Mouse (Mus musculus): ENCODE measurements around the gene Cryge. TPM values are rescaled to one million over a fixed set of nuclear protein-coding genes. Genes with fewer than 3 reads are reported as not detected.

The Cryge gene
- not detected for polyA plus RNA-seq (2017; shearing (Covaris generic))

DNA sequence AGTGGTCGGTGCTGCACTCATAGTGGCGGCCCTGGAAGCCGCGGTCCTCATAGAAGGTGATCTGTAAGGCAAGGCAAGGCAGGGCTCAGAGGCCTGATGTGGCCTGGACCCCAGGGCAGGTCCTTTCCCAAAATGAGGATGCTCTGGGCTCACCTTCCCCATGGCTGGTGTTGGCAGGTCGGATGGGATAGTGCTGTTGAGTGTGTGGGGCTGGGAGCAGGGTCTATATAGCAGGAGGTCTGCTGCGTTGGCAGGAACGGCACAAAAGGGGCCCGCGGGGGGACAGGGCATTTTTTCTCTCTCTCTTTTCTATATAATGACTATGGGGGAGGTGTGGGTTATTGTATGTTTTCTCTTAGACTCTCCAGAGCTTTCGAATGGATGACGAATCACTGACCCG is at the start of gene Cryge:
Gene Cryge, minus strand, starts transcription at position 198 of the 400 bp plus-strand sequence.

DNA sequence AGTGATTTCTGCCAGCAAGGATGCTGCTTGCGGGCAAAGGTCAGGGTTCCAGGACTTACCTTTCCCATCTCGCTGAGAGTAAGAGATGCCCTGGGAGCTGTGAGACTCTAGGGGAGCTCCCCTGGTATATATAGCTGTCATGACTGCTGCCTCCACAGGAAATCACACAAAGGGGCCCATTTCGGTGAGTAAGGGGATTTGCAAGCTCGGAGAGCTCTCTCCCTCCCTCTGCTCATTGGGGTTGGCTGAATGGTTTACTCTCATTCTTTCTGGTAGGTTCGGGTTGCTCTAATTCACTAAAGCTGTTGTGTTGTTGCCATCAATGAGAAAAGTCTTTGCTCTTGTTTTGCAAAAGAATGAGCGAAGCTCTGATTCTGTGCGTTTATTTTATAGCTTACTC is 31.2 kb upstream of the Cryge start, which contains the start of gene Crygb:
Gene Crygb, minus strand, starts transcription at position 101 of the 400 bp plus-strand sequence.

DNA sequence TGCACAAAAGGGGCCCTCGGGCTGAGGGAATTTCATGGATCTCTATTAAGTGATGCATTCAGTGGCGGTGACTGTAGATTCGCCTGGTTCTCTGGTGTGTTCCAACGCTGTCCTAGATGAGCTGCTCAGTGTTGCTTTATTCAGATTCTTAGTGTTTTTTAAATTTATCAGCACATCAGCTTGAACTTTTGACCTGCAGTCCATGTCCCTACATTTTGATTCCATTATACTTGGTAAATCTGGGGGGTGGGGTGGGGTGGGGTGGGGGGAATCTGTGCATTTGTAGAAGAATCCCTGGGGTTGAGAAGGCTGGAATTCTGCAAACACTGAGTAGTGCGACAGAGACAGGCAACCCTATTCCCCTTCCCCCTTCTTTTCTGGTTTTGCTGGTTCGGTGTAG is 22.6 kb upstream of the Cryge start, which contains the start of gene Crygc:
Gene Crygc, minus strand, starts transcription at position 101 of the 400 bp plus-strand sequence.

DNA sequence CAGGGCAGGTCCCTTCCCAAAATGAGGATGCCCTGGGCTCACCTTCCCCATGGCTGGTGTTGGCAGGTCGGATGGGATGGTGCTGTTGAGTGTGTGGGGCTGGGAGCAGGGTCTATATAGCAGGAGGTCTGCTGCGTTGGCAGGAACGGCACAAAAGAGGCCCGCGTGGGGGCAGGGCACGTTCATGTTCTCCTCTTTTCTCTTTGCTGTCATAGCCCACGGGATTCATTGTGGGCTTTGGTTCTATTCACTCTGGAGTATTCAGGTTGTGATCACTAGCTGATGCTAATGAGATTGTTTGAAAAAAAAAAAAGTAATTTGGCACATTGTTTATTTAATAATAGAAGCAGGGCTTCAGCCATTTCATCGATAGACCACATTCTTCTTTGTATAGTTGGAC is 12.4 kb upstream of the Cryge start, which contains the start of gene Crygd:
Gene Crygd, minus strand, starts transcription at position 101 of the 400 bp plus-strand sequence.

DNA sequence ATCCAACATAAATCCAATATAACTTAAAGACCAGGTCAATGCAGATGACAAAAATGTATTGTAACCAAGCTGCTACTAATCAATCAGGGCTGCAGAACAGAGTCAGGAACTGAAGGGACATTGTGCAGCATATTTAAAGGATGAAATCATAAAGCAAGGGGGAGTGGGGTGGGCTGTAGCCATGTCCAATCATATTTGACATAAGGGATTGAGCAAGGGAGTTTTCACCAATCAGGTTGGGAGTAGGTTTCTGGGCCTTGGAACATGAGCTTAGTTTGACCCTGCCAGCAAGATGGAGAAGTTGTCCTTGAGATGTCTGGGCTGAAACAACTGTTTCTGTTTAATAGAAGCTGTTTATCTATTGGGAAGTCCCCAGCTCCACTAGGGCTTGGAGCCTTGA is 18.3 kb downstream of the Cryge start, which contains the start of gene Akr1cl:
Gene Akr1cl, minus strand, starts transcription at position 119 of the 400 bp plus-strand sequence.

Other genes with a start within 250 kb of the Cryge start
- 13.3 TPM for gene Plekhm3, start 94.3 kb downstream of the Cryge start, polyA plus RNA-seq (2017; shearing (Covaris generic))
- 0.25 TPM for gene Akr1cl, start 18.4 kb downstream of the Cryge start, polyA plus RNA-seq (2017; shearing (Covaris generic))
- gene Crygd, start 12.3 kb upstream of the Cryge start, polyA plus RNA-seq (2017; shearing (Covaris generic)), result not detected
- not detected for gene Crygc, start 22.5 kb upstream of the Cryge start, polyA plus RNA-seq (2017; shearing (Covaris generic))
- not detected for gene Crygb, start 31.1 kb upstream of the Cryge start, polyA plus RNA-seq (2017; shearing (Covaris generic))
- gene Cryga, start 52.2 kb upstream of the Cryge start, polyA plus RNA-seq (2017; shearing (Covaris generic)), result not detected
- not detected for gene Gm28845, start 68.4 kb upstream of the Cryge start, polyA plus RNA-seq (2017; shearing (Covaris generic))
- not detected for gene D630023F18Rik, start 72.1 kb upstream of the Cryge start, polyA plus RNA-seq (2017; shearing (Covaris generic))
- 14.0 TPM for gene Idh1, start 135.4 kb upstream of the Cryge start, polyA plus RNA-seq (2017; shearing (Covaris generic))
- gene Pikfyve, start 135.5 kb upstream of the Cryge start, polyA plus RNA-seq (2017; shearing (Covaris generic)), result 30.0 TPM
- not detected for gene Pth2r, start 230.9 kb upstream of the Cryge start, polyA plus RNA-seq (2017; shearing (Covaris generic))